Mouse (Mus musculus) ES-E14 (cell line): ENCODE measurements around the gene Paqr8. TPM values are rescaled to one million over a fixed set of nuclear protein-coding genes. Genes with fewer than 3 reads are reported as not detected.

Source experiments
- DNase-seq: peaks from one replicate; pipeline ENCODE4 v3.0.0-alpha.2; 2013; ENCODE audit warnings: low read depth, low spot score
- H3K27ac ChIP-seq: 2 replicates; pipeline ENCODE4 v1.5.1; 2012; ENCODE audit warnings: low read depth, mild to moderate bottlenecking, low read length, moderate library complexity, mixed read lengths; ENCODE audit not compliant: poor library complexity, insufficient read depth, severe bottlenecking
- H3K36me3 ChIP-seq: 2 replicates; pipeline ENCODE4 v1.6.1; 2012; ENCODE audit warnings: mild to moderate bottlenecking, low read length, moderate library complexity, mixed read lengths; ENCODE audit not compliant: control insufficient read depth, poor library complexity, insufficient read depth, severe bottlenecking
- H3K4me1 ChIP-seq, 2 experiments: fragments of 150-350 bp in 1 of 2; sonication (generic) in 1 of 2; 2 replicates each; pipeline ENCODE4 v1.6.1; 2012; ENCODE audit warnings: low read length in 2 of 2, mild to moderate bottlenecking in 1 of 2, mixed read lengths in 1 of 2; ENCODE audit not compliant: control insufficient read depth in 2 of 2, insufficient read depth in 2 of 2, poor library complexity in 1 of 2
- H3K4me3 ChIP-seq, 2 experiments: fragments of 150-350 bp in 1 of 2; sonication (generic) in 1 of 2; 2 replicates each; pipeline ENCODE4 v1.5.1; 2012; ENCODE audit warnings: low read length in 2 of 2, low read depth in 1 of 2, mild to moderate bottlenecking in 1 of 2, mixed read lengths in 1 of 2; ENCODE audit not compliant: insufficient read depth in 1 of 2, poor library complexity in 1 of 2, severe bottlenecking in 1 of 2
- H3K9ac ChIP-seq: 2 replicates; pipeline ENCODE4 v1.6.1; 2012; ENCODE audit warnings: low read depth, mild to moderate bottlenecking, low read length, mixed read lengths; ENCODE audit not compliant: poor library complexity, insufficient read depth, severe bottlenecking
- H3K9me3 ChIP-seq: fragments of 150-350 bp; sonication (generic); 2 replicates; pipeline ENCODE4 v1.6.1; 2012; ENCODE audit warnings: low read depth, mild to moderate bottlenecking, low read length; ENCODE audit not compliant: control insufficient read depth, insufficient read depth
- CHD2 ChIP-seq: IDR thresholded peaks from 2 replicates; pipeline ENCODE4 v1.6.1; 2014; ENCODE audit warnings: mild to moderate bottlenecking, low read depth, low read length, inconsistent platforms
- HCFC1 ChIP-seq: IDR thresholded peaks from 2 replicates; pipeline ENCODE4 v1.6.1; 2012; ENCODE audit warnings: low read length, inconsistent platforms, borderline replicate concordance; ENCODE audit not compliant: insufficient read depth
- MAFK ChIP-seq: IDR thresholded peaks from 2 replicates; pipeline ENCODE4 v1.6.1; 2014; ENCODE audit warnings: mild to moderate bottlenecking, low read depth, low read length, inconsistent platforms; ENCODE audit not compliant: insufficient read depth
- ZC3H11A ChIP-seq: IDR thresholded peaks from 2 replicates; pipeline ENCODE4 v1.6.1; 2012; ENCODE audit warnings: low read depth, mild to moderate bottlenecking, inconsistent platforms, low read length, borderline replicate concordance
- ZNF384 ChIP-seq: IDR thresholded peaks from 2 replicates; pipeline ENCODE4 v1.6.1; 2012; ENCODE audit warnings: low read depth, low read length, inconsistent platforms
- in situ Hi-C, 2 experiments: fragments of 600-800 bp; cut with MboI; formaldehyde crosslinking; loops; one replicate each; pipeline ENCODE4 v1.15.1; 2025; ENCODE audit warnings: low sequenced_read_pairs in 2 of 2, inconsistent platforms in 1 of 2; ENCODE audit not compliant: unreplicated experiment in 2 of 2
- total RNA-seq: library from RNA; depleted of rRNA; stranded (reverse); fragments of 300-350 nt; gene quantifications from 2 replicates; pipeline ENCODE4 v1.2.3, GENCODE M21; 2012

The Paqr8 gene
- total RNA-seq, 1 experiment, result 1.7 TPM

GRCm38 (mm10) chr1:20915608-20916007, 25.2 kb downstream of the Paqr8 start:
- H3K4me3 ChIP-seq, result no peak overlapping the region
- H3K36me3 ChIP-seq, result no peaks in the 10 kb centered on the region
- no peak for DNase-seq
- H3K27ac ChIP-seq, result no peak overlapping the region
- no peaks in the 10 kb centered on the region for H3K9me3 ChIP-seq
- in situ Hi-C loops, result no loop called here
- no peak for TF ChIP-seq MAFK
- no peak for TF ChIP-seq HCFC1
- TF ChIP-seq CHD2, result no peak
- TF ChIP-seq ZNF384, result no peak
- TF ChIP-seq ZC3H11A, result no peak
- H3K9ac ChIP-seq, result no peak overlapping the region
- peaks cover 0 to 3% of the 10 kb centered on the region in 2 experiments; a peak in 2 of 4 replicates for H3K4me1 ChIP-seq

- TF ChIP-seq ZNF384, result no peak
- no peak for TF ChIP-seq ZC3H11A
- no peak for TF ChIP-seq HCFC1
- TF ChIP-seq CHD2, result no peak
- no peak for TF ChIP-seq MAFK
- Histone ChIP-seq H3K36me3 (no peaks in the 10 kb centered on the region), H3K27ac (no peak overlapping the region), H3K4me3 (no peak overlapping the region), H3K9ac (no peak overlapping the region), H3K4me1 (peaks cover 0 to 3% of the 10 kb centered on the region in 2 experiments; a peak in 2 of 4 replicates), H3K9me3 (no peaks in the 10 kb centered on the region)
- in situ Hi-C loops, result no loop called here
- DNase-seq, result no peak
These were observed 27.2 kb downstream of the Paqr8 start for GRCm38 (mm10) chr1:20917496-20918050.

- H3K27ac ChIP-seq, result no peak overlapping the region
- no peak overlapping the region for H3K4me3 ChIP-seq
- TF ChIP-seq HCFC1 (no peak), CHD2 (no peak), ZNF384 (no peak), MAFK (no peak), ZC3H11A (no peak)
- no peaks in the 10 kb centered on the region for H3K36me3 ChIP-seq
- no peak for DNase-seq
- no peak overlapping the region for H3K9ac ChIP-seq
- peaks cover 0 to 2% of the 10 kb centered on the region in 2 experiments; a peak in 1 of 4 replicates for H3K4me1 ChIP-seq
- H3K9me3 ChIP-seq, result no peaks in the 10 kb centered on the region
- in situ Hi-C loops, result no loop called here
These were observed 29.3 kb downstream of the Paqr8 start for GRCm38 (mm10) chr1:20919728-20920127.

- DNase-seq, result no peak
- Histone ChIP-seq H3K36me3 (no peaks in the 10 kb centered on the region), H3K4me3 (no peak overlapping the region), H3K27ac (no peak overlapping the region), H3K9me3 (no peaks in the 10 kb centered on the region), H3K9ac (no peak overlapping the region), H3K4me1 (peaks cover 0 to 2% of the 10 kb centered on the region in 2 experiments; a peak in 1 of 4 replicates)
- in situ Hi-C loops, result no loop called here
- TF ChIP-seq ZC3H11A (no peak), ZNF384 (no peak), HCFC1 (no peak), MAFK (no peak), CHD2 (no peak)
These were observed 30.7 kb downstream of the Paqr8 start for GRCm38 (mm10) chr1:20921081-20921528.
